Mouse (Mus musculus): ENCODE data around the gene Tmem50b. TPM values are rescaled to one million over a fixed set of nuclear protein-coding genes. Genes with fewer than 3 reads are reported as not detected.
A peak's percentile ranks its signal among the peaks of the same experiment; 100 is the strongest.

Gene Tmem50b
- total RNA-seq, 1 experiment = 11.8 TPM

DNA sequence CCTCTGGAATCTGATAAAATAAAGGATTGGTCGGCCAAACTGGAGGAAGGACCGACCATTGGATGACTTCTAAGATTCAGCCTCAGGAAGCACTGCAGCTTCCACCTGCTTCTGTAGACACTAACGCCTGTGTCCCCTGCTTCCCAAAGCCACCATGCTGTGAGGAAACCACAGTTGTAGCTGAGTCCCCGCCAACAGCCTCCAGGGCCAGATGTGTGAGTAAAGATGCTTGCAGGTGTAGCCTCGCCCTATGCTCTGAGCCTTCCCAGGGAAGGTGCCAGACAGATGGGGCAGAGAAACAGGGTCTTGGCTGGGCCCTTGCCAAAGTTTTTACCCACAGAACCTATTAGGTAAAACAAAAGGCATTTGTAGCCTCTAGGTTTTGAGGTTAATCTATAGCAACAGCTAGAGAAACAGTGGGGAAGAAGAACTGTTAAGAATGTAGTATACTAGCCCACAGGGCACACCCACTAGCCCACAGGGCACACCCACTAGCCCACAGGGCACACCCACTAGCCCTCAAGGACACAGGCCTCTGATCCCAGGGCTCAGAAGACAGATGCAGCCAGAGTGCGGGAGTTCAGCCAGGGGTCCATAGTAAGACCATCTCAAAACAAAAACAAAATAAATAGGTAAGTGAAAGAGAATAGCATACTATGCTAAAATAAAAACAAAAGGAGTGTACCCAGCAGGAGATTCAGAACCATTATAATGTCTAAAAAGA, 9.7 kb downstream of the Tmem50b start:
- DNase-seq (ENCODE audit: low read depth, low spot score) = peak; percentile 31
- Histone ChIP-seq H3K36me3 (ENCODE audit: control insufficient read depth, insufficient read depth, low read length, poor library complexity, severe bottlenecking) (no peaks in the 10 kb centered on the region; the same call in 1 of the 2 replicates), H3K4me3 (ENCODE audit: insufficient read depth in 1 of 2, low read depth in 1 of 2, low read length in 2 of 2, poor library complexity in 1 of 2, severe bottlenecking in 1 of 2) (no peak overlapping the region), H3K9ac (ENCODE audit: insufficient read depth, low read depth, low read length, poor library complexity, severe bottlenecking) (no peak overlapping the region), H3K9me3 (ENCODE audit: control insufficient read depth, insufficient read depth, low read depth, low read length) (no peaks in the 10 kb centered on the region), H3K4me1 (ENCODE audit: control insufficient read depth in 2 of 2, insufficient read depth in 2 of 2, low read length in 2 of 2, poor library complexity in 1 of 2) (peaks cover 0 to 11% of the 10 kb centered on the region in 2 experiments; a peak in 2 of 4 replicates), H3K27ac (ENCODE audit: insufficient read depth, low read depth, low read length, poor library complexity, severe bottlenecking) (no peak overlapping the region)
- TF ChIP-seq HCFC1 (IDR thresholded peaks at IDR 0.05; ENCODE audit: borderline replicate concordance, insufficient read depth, low read length) = no peak
- TF ChIP-seq CHD2 (IDR thresholded peaks at IDR 0.05; ENCODE audit: low read depth, low read length) = no peak
- TF ChIP-seq ZC3H11A (IDR thresholded peaks at IDR 0.05; ENCODE audit: borderline replicate concordance, low read depth, low read length) = no peak
- in situ Hi-C loops (cut with MboI; ENCODE audit: low sequenced_read_pairs in 2 of 2, unreplicated experiment in 2 of 2) = no loop called here

- H3K36me3 ChIP-seq (ENCODE audit: control insufficient read depth, insufficient read depth, low read length, poor library complexity, severe bottlenecking) = peaks cover 3% of the 10 kb centered on the region; the same call in 1 of the 2 replicates
- in situ Hi-C loops (cut with MboI; ENCODE audit: low sequenced_read_pairs in 2 of 2, unreplicated experiment in 2 of 2) = no loop called here
- DNase-seq (ENCODE audit: low read depth, low spot score) = no peak
- TF ChIP-seq MAFK (IDR thresholded peaks at IDR 0.05; ENCODE audit: insufficient read depth, low read depth, low read length) (no peak), HCFC1 (IDR thresholded peaks at IDR 0.05; ENCODE audit: borderline replicate concordance, insufficient read depth, low read length) (no peak), CHD2 (IDR thresholded peaks at IDR 0.05; ENCODE audit: low read depth, low read length) (no peak), ZNF384 (IDR thresholded peaks at IDR 0.05; ENCODE audit: low read depth, low read length) (no peak), ZC3H11A (IDR thresholded peaks at IDR 0.05; ENCODE audit: borderline replicate concordance, low read depth, low read length) (no peak)
- no peaks in the 10 kb centered on the region for H3K9me3 ChIP-seq (ENCODE audit: control insufficient read depth, insufficient read depth, low read depth, low read length)
- no peak overlapping the region for H3K9ac ChIP-seq (ENCODE audit: insufficient read depth, low read depth, low read length, poor library complexity, severe bottlenecking)
- peaks cover 0 to 11% of the 10 kb centered on the region in 2 experiments; a peak in 2 of 4 replicates for H3K4me1 ChIP-seq (ENCODE audit: control insufficient read depth in 2 of 2, insufficient read depth in 2 of 2, low read length in 2 of 2, poor library complexity in 1 of 2)
- no peak overlapping the region for H3K4me3 ChIP-seq (ENCODE audit: insufficient read depth in 1 of 2, low read depth in 1 of 2, low read length in 2 of 2, poor library complexity in 1 of 2, severe bottlenecking in 1 of 2)
- no peak overlapping the region for H3K27ac ChIP-seq (ENCODE audit: insufficient read depth, low read depth, low read length, poor library complexity, severe bottlenecking)
Observed at GRCm38 (mm10) chr16:91586244-91586643, 11.4 kb downstream of the Tmem50b start.

- TF ChIP-seq ZNF384 (IDR thresholded peaks at IDR 0.05; ENCODE audit: low read depth, low read length) (no peak), ZC3H11A (IDR thresholded peaks at IDR 0.05; ENCODE audit: borderline replicate concordance, low read depth, low read length) (no peak), CHD2 (IDR thresholded peaks at IDR 0.05; ENCODE audit: low read depth, low read length) (no peak), HCFC1 (IDR thresholded peaks at IDR 0.05; ENCODE audit: borderline replicate concordance, insufficient read depth, low read length) (no peak), MAFK (IDR thresholded peaks at IDR 0.05; ENCODE audit: insufficient read depth, low read depth, low read length) (no peak)
- in situ Hi-C loops (cut with MboI; ENCODE audit: low sequenced_read_pairs in 2 of 2, unreplicated experiment in 2 of 2) = no loop called here
- H3K27ac ChIP-seq (ENCODE audit: insufficient read depth, low read depth, low read length, poor library complexity, severe bottlenecking) = no peak overlapping the region
- peaks cover 0 to 11% of the 10 kb centered on the region in 2 experiments; a peak in 2 of 4 replicates for H3K4me1 ChIP-seq (ENCODE audit: control insufficient read depth in 2 of 2, insufficient read depth in 2 of 2, low read length in 2 of 2, poor library complexity in 1 of 2)
- no peak overlapping the region for H3K9ac ChIP-seq (ENCODE audit: insufficient read depth, low read depth, low read length, poor library complexity, severe bottlenecking)
- H3K4me3 ChIP-seq (ENCODE audit: insufficient read depth in 1 of 2, low read depth in 1 of 2, low read length in 2 of 2, poor library complexity in 1 of 2, severe bottlenecking in 1 of 2) = no peak overlapping the region
- DNase-seq (ENCODE audit: low read depth, low spot score) = no peak
- no peaks in the 10 kb centered on the region for H3K9me3 ChIP-seq (ENCODE audit: control insufficient read depth, insufficient read depth, low read depth, low read length)
- peaks cover 4% of the 10 kb centered on the region; the same call in 1 of the 2 replicates for H3K36me3 ChIP-seq (ENCODE audit: control insufficient read depth, insufficient read depth, low read length, poor library complexity, severe bottlenecking)
Observed at GRCm38 (mm10) chr16:91585617-91586016, 12.0 kb downstream of the Tmem50b start.

DNA sequence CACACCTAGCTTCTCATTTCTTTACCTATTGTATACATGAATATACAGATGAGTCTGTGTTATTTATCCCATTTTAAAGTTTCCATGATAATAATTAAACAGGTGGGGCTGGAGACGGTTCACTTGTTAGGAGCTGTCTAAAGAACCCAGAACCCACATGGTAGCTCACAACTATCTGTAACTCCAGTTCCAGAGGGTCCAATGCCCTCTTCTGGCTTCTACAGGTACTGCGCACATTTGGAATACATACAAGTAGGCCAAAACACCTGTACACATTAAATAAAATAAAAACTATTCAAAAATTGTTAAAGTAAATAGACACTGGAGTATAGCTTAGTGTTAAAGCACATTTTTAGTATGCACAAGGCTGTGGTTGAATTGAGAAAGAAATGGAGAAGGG, 15.3 kb downstream of the Tmem50b start:
- TF ChIP-seq ZC3H11A (IDR thresholded peaks at IDR 0.05; ENCODE audit: borderline replicate concordance, low read depth, low read length) (peak; percentile 33; the same call in 1 of the 2 replicates), MAFK (IDR thresholded peaks at IDR 0.05; ENCODE audit: insufficient read depth, low read depth, low read length) (no peak)
- Histone ChIP-seq H3K27ac (ENCODE audit: insufficient read depth, low read depth, low read length, poor library complexity, severe bottlenecking) (no peak overlapping the region), H3K4me3 (ENCODE audit: insufficient read depth in 1 of 2, low read depth in 1 of 2, low read length in 2 of 2, poor library complexity in 1 of 2, severe bottlenecking in 1 of 2) (no peak overlapping the region), H3K9ac (ENCODE audit: insufficient read depth, low read depth, low read length, poor library complexity, severe bottlenecking) (no peak overlapping the region), H3K36me3 (ENCODE audit: control insufficient read depth, insufficient read depth, low read length, poor library complexity, severe bottlenecking) (peaks cover 4% of the 10 kb centered on the region; the same call in 1 of the 2 replicates), H3K9me3 (ENCODE audit: control insufficient read depth, insufficient read depth, low read depth, low read length) (no peaks in the 10 kb centered on the region), H3K4me1 (ENCODE audit: control insufficient read depth in 2 of 2, insufficient read depth in 2 of 2, low read length in 2 of 2, poor library complexity in 1 of 2) (no peaks in the 10 kb centered on the region)
- peak; percentile 52 for DNase-seq (ENCODE audit: low read depth, low spot score)
- in situ Hi-C loops (cut with MboI; ENCODE audit: low sequenced_read_pairs in 2 of 2, unreplicated experiment in 2 of 2) = no loop called here
